Mouse (Mus musculus) thymus, postnatal 10 days (tissue): ENCODE results near the gene Nrxn3.

ENCODE experiments used
- DNase-seq, 2 experiments: peaks; one replicate each; pipeline ENCODE4 v3.0.0; 2021; ENCODE audit warnings: low spot score in 2 of 2

Nrxn3 gene

GRCm38 (mm10) chr12:90131927-90132869 is 1409.5 kb downstream of the Nrxn3 start:
- DNase-seq, result no peak

- DNase-seq, result no peak
Measured at GRCm38 (mm10) chr12:90142011-90142410, 1419.3 kb downstream of the Nrxn3 start.

- no peak for DNase-seq
Measured at GRCm38 (mm10) chr12:90144247-90144646, 1421.6 kb downstream of the Nrxn3 start.

GRCm38 (mm10) chr12:90158131-90158772 is 1435.6 kb downstream of the Nrxn3 start:
- DNase-seq, result no peak

GRCm38 (mm10) chr12:90159911-90160310 is 1437.2 kb downstream of the Nrxn3 start:
- no peak for DNase-seq

- DNase-seq, result no peak
Measured at GRCm38 (mm10) chr12:90166118-90166517, 1443.4 kb downstream of the Nrxn3 start.

GRCm38 (mm10) chr12:90181566-90181965 is 1458.9 kb downstream of the Nrxn3 start:
- no peak for DNase-seq

- DNase-seq, result no peak
Measured at GRCm38 (mm10) chr12:90183021-90183420, 1460.3 kb downstream of the Nrxn3 start.

GRCm38 (mm10) chr12:90196161-90196560 is 1473.5 kb downstream of the Nrxn3 start:
- DNase-seq, result no peak

GRCm38 (mm10) chr12:90197994-90198393 is 1475.3 kb downstream of the Nrxn3 start:
- DNase-seq, result no peak

GRCm38 (mm10) chr12:90202501-90202900 is 1479.8 kb downstream of the Nrxn3 start:
- no peak for DNase-seq

- no peak for DNase-seq
Measured at GRCm38 (mm10) chr12:90211410-90211809, 1488.7 kb downstream of the Nrxn3 start.

GRCm38 (mm10) chr12:90217060-90217459 is 1494.4 kb downstream of the Nrxn3 start:
- DNase-seq, result no peak

GRCm38 (mm10) chr12:90229062-90229461 is 1506.4 kb downstream of the Nrxn3 start:
- DNase-seq, result no peak

GRCm38 (mm10) chr12:90236093-90236492 is 1513.4 kb downstream of the Nrxn3 start:
- DNase-seq, result no peak

- DNase-seq, result no peak
Measured at GRCm38 (mm10) chr12:90260301-90260700, 1537.6 kb downstream of the Nrxn3 start.

GRCm38 (mm10) chr12:90268111-90268510 is 1545.4 kb downstream of the Nrxn3 start:
- no peak for DNase-seq

GRCm38 (mm10) chr12:90270763-90271379 is 1548.2 kb downstream of the Nrxn3 start:
- no peak for DNase-seq

GRCm38 (mm10) chr12:90274621-90275236 is 1552.1 kb downstream of the Nrxn3 start:
- DNase-seq, result no peak

- no peak for DNase-seq
Measured at GRCm38 (mm10) chr12:90281236-90281635, 1558.6 kb downstream of the Nrxn3 start.

- DNase-seq, result no peak
Measured at GRCm38 (mm10) chr12:90283022-90283421, 1560.3 kb downstream of the Nrxn3 start.

GRCm38 (mm10) chr12:90302671-90303070 is 1580.0 kb downstream of the Nrxn3 start:
- DNase-seq, result no peak
